Mouse (Mus musculus) telencephalon, adult 2 months (tissue): Measurements from ENCODE around the gene Srxn1.

Source experiments
- DNase-seq: peaks from one replicate; pipeline ENCODE4 v3.0.0-alpha.2; 2011; ENCODE audit warnings: low read depth, low spot score

Gene Srxn1

DNA sequence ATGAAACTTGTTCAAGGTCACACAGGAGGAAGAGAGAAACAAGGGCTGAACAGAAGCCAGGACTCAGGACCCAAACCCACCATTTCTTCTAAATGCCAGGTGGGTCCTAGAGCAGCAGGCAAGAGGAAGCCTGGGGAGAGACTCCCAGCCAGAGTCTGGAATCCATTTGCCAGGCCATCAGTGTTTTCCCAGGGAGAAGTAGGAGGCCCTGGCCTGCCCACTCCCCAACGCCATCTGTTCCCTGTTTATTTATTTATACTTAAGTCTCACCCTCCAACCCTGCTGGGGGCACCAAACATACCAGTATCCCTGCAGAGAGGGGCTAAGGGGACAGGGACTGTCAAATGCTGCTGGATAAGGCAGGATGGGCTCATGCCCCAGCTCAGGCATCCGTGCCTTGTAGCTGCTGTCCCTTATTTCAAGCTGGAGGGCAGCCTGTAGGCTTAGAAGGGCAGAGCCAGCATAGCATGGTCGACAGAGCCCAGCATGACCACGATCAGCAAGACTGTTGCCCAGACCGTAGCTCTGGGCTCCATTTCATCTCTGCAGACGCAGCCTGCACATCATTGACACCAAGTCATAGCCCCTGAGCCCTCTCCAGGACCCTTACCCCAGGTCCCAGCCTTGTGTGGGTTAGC, 14.0 kb downstream of the Srxn1 start:
- DNase-seq: no peak

DNA sequence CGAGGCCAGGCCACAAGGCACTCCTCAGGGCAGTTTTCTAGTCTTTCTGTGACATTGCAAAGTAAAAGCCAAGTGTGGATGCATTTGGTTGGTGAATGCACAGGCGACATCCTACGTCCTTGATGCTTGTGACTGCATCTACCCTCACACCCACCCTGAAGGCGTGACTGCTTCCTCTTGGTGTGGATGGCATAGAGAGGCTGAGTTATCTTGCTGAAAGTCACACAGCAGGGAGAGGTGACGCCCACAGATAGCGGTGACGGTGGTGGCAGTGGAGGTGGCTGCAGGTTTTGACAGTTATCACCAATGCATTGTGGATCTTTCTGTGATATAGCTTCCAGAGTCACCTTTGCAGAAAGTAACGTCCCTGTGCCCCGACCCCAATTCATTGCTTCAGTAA, 17.6 kb downstream of the Srxn1 start:
- no peak for DNase-seq

DNA sequence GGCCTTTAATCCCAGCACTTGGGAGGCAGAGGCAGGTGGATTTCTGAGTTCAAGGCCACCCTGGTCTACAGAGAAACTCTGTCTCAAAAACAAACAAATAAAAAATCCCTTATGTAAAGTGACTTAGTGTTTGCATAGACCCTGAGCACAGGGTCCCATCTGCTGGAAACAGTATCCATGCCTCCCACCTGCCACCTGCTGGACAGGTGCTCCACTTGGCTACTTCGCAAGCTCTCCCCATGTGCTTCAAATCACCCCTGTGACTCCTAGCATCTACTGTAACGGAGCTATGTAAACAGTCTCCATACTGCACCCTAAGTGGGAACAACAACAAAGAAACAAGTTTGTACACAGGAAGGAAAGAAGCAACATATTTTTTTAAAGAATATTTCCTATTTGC, 23.3 kb downstream of the Srxn1 start:
- no peak for DNase-seq

DNA sequence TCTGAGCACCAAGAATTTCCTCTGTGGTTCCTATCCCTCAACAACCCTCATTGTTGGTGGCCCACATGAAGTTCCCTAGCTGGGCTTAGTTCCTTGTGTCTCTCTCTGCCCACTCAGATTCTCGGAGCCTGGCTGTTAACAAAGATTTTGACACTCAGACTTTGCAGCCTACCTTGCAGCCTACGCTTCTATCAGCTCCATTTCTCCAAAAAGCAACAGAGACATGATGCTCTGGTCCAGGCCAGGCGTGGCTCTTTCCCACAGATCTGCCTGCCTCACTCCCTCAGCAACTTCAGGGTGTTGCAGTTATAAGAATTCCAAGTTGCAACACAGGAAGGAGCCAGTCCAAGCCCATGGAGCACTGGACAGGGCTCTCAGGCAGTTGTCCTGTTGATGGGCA, 24.5 kb downstream of the Srxn1 start:
- peak; percentile 77 for DNase-seq

DNA sequence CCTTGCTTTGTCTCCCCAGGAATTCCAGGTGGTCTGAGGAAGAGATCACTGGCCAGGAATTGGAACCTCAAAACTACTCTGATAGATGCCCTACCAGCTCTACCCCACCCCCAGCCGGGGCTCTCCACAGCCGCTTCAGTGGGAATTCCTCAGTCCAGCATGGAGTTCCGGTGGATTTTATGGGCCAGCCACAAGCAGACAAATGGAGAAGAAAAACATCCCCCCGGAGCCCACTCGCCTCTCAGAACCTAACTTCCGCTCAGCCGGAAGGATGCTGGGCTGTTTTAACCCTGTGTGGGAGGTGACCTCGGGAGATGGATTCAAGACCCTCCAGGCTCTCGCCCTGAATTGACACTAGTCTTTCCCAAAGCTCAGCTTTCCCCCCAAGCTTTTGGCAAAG, 26.7 kb downstream of the Srxn1 start:
- no peak for DNase-seq

DNA sequence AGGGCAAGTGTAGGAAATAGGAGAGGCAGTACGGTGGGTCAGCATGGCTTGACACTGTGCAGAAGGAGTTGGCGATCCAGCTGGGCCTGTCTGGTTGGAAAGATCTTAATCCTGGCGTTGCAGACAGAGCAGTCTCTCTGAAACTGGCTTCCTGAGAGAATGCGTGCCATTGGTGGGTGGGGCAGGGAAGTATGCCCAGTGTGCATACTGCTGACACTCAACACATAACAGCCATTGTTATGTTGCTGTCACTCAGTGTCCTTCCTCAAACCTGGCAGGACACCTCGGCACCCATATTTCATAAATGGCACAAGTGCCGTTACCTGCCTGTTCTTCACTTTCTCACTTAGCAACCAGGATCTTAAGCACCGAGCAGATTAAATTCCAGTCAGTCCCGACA, 27.4 kb downstream of the Srxn1 start:
- no peak for DNase-seq

DNA sequence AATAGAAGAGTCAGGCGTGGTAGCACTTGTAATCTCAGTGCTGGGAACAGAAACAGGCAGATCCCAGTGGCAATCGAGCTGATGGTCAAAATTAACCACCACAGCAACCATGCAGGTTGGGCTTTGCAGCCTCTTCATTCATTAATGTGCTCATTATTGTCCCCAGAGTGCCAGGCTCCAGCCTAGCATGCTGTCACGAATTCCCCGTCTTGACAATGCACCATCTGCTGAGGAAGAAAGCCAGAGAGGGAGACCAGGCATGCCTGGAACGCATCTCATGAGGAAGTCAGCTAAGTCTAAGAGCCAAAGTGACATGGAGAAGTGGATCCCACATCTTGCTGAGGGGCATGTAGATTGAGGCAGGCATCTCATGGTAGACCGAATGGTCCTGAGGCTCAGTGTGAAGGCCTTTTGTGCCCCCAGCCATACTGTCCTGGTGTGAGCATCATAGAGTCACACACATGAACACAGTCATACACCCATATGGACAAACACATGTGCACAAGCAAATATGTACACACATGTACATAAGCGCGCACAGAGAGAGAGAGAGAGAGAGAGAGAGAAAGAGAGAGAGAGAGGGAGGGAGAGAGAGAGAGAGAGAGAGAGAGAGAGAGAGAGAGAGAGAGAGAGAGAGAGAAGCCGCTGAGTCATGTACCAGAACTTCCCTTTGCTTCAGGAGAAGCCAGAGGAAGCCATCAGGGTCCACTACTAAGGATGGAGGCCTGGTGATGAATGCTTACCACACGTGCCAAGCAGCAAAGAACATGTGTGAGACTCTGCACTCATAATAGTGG, 34.1 kb downstream of the Srxn1 start:
- DNase-seq: peak; percentile 29

DNA sequence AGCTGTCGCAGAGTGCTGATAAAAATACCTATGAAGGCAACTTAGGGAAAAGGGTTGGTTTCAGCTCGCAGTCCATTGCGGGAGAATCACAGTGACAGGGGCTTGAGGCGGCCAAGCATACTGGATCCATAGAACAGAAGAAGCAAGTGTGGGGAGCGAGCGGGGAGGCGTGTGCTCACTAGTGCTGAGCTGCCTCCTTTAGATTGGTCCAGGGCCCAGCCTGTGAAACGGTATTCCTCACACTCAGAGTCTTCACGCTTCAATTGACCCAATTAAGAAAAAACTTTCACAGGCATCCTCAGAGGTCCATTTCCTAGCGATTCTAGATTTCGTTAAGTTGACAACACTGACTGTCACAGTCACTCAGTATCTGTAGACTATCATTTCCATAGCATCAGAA, 35.6 kb downstream of the Srxn1 start:
- no peak for DNase-seq

DNA sequence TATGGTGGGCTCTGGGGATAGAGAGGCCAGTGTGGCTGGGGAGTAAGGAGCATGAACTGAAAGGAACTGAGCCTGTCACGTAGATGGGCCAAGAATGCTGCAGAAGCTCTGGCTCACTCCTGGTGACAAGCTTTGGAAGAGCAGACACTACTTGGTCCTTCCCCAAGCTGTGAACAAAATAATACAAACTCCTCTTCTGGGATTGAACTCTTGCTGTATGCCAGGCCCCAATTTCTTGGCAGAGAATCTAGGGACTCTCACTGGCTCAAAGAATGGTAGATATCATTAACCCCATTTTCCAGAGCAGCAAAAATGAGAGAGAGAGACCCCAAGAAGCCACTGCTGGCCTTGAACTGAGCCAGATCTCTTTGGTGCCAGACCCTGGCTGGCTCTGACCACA, 36.2 kb downstream of the Srxn1 start:
- DNase-seq: no peak

DNA sequence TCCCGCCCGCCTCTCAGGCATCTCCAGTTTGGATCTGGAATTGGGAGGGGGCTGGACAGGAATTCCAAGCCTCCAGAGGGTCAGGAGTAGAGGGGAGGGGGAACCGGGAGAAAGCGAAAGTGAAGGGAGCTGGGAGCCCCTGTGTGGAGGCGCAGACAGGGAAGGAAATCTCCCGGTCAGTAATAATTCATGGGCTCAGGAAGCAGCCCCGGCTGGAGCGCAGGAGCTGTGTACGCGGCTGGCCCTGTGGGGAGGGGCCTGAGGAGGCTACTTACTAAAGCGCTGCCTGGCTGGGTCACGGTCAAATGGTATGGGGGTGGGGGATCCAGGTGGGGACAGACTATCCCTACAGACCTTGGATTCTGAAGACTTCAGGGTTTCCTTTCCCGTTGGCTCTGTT, 36.7 kb downstream of the Srxn1 start:
- DNase-seq: no peak

DNA sequence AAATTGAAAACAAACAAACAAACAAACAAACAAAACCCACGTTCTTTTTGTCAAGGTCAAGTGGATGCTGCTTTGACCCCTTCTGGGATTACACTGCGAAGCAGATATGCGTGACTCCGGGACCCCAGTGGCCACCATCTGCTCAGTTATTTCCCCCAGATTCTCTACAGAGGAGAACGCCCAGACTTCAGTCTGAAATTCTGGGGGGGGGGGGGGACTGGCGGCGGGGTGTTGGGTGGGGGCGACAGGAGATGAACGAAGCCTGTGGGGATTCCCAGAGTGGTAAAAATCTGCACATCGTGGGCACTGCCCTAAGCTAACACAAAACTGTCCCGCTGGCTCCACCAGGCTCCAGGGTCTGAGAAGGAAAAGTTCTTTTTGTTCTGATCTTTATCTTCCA, 37.3 kb downstream of the Srxn1 start:
- no peak for DNase-seq

DNA sequence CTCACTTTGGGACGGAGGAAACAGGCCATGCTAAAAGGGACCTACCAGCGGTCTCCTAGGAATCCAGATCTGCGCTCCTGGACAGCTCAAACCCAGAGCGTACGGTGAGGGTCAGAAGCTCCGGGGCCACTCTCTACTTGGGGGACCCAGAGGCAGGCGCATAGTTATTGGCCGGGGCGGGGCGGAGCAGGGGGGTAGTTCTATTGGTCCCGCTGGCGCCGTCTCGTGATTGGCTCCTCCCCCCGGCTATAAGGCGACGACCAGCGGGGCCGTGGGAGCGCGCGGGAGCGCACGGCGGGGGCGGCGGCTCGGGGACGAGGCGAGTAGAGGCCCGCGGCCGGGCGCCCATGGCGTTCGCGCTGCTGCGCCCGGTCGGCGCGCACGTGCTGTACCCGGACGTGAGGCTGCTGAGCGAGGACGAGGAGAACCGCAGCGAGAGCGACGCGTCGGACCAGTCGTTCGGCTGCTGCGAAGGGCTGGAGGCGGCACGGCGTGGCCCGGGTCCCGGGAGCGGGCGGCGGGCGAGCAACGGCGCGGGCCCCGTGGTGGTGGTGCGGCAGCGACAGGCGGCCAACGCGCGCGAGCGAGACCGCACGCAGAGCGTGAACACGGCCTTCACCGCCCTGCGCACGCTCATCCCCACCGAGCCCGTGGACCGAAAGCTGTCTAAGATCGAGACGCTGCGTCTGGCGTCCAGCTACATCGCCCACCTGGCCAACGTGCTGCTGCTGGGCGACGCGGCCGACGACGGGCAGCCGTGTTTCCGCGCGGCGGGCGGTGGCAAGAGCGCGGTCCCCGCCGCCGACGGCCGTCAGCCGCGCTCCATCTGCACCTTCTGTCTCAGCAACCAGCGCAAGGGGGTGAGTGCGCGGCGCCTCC, 38.2 kb downstream of the Srxn1 start, which contains the start of gene Tcf15:
Tcf15 (plus strand) TSS at position 283 of the 879 bp plus-strand sequence.
- no peak for DNase-seq

DNA sequence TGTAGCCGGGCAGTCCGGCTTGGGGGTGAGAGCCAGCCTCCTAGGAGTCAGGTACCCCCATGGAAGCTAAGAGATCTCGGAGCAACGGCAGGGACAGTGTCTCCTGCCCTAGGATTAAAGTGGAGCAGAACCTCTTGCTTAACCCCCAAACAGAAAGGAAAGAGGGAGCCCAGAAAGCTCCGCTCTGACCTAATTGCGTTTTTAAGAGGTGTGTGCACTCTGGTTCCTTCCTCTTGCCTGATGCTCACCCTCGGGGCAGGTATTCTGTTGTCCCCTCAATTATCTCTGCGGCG, 38.8 kb downstream of the Srxn1 start:
- no peak for DNase-seq

DNA sequence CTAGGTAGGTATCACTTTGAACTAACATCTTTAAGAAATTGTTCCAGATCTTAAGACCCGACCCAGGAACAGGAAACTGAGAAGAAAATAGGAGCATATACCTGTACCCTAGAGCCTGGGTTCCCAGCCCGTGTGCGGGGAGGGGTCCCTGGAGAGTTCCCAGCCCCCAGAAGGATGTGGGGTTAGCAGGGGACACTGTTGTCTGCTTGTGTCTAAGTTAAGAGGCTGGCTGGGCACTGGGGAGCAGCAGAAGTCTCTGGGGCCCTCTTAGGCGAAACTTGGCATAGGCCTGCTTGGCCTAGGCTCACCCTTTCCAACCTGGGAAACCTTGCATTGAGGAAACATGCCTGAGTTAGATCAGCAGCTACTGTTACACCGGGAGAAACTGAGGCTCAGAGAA, 39.2 kb downstream of the Srxn1 start:
- no peak for DNase-seq

DNA sequence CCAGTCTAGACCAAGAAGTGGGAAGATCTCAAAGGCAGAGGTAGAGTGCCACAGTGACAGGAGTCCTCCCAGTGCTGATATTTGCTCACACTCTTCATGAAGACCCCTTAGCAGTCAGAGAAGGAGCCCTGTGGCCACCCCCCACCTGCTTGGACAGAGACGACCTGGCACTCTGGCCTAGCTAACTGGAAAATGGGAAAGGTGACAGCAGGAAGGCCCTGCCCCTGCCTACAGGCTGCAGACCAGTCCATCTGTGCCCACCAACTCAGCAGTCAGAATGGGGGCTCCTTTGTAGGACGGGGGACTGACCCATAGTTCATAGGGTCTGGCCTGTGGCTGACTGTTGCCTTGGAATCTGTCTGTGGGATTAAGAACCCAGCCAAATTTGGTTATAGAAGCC, 40.4 kb downstream of the Srxn1 start:
- DNase-seq: no peak

DNA sequence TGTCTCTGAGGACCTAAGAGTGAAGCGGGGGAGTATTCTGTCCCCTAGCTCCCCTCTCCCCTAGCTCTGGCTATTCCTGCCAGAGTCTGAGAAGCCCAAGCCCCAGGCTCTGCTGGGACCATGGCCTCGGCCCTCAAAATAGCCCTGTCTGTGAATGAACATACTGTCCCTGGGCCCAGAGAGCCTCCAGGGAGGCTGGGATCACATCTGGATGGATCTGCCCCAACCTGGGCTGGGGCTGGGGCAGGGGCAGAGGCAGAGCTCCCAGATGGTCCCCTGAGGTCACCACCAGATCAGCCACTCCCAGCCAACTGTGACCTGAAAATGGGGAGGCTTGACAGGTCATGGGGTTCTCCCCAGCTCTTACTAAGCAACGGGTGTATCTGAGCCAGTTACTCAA, 41.8 kb downstream of the Srxn1 start:
- DNase-seq: no peak

DNA sequence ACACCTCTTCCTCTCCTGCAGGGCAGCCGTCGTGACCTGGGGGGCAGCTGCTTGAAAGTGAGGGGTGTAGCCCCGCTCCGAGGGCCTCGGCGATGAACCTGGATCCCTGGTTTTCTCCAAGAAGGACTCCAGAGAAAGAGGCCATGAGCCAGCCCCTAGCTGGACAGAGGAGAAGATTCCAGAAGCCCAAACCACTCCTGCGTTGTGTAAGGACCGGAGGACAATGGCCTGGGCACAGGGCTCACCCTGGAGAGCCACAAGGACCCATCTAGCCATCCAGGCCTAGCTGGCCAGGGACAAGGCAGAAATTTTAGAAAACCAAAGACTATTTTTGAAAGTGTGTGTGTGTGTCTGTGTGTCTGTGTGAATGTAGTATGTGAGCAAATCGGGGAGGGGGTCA, 43.4 kb downstream of the Srxn1 start:
- no peak for DNase-seq

DNA sequence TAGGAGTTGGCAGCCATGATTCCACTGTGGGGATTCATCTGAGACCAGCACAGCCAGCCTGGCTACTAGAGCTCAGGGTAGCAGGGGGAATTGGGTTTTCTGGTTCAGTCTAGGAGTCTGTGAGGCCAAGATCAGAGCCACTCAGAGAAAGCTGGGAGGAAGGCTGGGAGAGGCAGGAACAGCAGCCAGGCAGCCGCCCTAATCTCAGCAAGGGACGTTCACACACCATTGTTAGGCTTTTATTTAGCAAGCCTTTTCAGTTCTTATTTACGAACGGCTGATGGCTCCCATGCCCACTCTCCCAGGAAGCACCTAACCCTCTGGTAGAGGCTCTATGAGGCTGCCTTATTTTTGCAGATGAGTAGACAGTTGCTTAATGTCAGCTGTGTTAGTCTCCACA, 44.6 kb downstream of the Srxn1 start:
- no peak for DNase-seq

DNA sequence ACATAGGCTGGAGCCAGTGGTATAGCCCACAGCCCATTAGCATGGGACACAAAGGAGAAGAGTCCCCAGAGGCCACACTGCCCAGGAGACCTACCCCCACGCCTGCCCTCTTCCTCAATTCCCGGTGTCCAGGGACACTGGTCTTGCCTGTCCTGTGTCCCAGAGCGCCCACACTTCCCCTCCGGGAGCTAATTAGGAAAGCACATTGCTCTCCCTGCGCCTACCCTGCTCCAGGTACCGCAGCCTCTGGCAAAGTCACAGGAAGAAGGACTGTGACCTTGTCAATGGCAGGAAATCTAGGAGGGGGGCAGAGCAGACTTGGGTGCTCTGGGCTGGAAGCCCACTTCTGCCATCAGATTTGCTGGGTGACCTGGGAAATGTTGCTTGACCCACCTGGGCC, 45.1 kb downstream of the Srxn1 start:
- DNase-seq: no peak

DNA sequence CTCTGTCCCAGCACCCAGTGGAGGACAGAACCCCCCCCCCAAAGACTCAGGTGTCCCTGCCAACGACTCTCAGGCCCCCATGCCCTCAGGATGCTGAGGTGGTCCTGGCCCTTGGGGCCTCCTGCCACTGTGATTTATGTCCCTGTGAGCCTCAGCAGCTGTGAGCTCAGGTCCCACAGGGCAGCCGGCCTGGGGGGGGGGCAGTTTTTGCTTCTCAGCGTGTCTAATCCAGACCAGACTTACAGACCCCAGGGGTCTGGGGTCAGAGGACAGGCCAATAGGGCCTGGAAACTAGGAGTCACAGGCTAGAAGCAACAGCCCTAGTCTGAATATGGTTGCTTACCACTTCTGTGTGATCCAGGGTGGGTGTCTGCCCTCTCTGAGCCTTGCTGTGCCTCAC, 48.0 kb downstream of the Srxn1 start:
- DNase-seq: no peak

DNA sequence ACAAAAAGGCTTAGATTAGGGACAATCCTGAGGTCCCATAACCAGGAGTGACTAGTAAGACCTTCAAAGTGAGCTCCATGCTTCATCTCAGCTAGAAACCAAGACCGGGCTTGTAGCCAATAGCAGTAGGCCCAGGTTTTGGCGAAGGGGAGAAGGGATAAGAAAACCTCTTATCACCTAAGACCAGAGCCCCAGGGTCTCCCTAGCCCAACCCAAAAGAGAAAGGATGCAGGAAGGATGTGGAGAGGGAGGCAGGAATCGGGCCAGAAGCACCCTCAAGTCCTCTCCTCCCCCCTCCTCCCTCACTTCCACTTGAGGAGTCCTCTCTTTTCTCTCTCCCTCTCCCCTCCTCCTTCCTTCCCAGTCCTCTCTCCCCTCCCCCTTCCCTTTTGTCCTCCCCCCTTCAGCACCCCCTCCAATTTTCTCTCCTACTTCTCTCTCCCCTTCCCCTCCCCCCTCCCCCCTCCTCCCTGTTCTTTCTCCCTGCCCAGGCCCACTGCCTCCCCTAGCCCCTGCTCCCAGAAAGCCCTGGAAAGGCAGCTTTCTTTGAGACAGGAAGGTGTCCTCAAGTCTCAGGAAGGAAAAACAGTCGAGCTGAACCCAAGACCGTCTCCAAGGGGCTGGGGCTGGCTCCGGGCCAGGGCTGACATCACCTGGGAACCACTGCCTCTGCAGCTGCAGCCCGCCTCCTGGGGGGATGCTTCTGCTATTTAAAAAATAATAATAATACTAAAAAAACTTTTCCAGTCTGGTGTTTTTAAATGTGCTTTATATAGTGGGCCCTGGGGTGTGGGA, 50.3 kb downstream of the Srxn1 start:
- no peak for DNase-seq

DNA sequence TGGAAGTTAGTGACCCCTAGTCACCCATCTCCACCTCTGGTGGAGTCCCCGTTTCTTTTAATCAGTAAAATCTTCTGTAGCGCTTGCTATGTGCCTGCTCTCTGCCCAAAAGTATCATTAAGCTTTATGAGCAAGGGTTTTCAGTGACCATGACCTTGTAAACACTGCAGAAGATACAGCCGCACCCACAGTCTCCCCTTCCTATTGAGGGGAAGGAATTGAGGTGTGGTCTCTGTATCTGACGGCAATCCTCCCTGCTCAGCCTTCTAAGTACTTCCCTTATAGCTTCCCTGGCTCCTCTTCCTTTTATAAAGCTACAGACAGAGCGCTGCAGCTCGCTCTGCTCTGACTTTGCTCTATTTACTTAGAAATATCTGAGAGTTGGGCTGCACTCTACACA, 51.2 kb downstream of the Srxn1 start:
- no peak for DNase-seq
